12 mouse cellular contexts compared by ENCODE assay signal in genomic region chr11:114218732-114219506, GRCm38 (mm10).
DNase-seq lines count a peak whose midpoint lies in the region; ATAC-seq lines count a peak whose summit lies in the region.
"Had no signal": no experiment of that assay in that cellular context is flagged by ENCODE, and none has a peak within 500 bp of the region (broad histone marks: within the 10 kb centered on the region; RNA-seq: fewer than 3 reads in every experiment).

No protein-coding gene starts in this region.

- no peak for ATAC-seq in heart, embryonic 11.5 days (replicated peaks; ENCODE audit: insufficient number of reproducible peaks, low FRiP score, low TSS enrichment)
- no peak for ATAC-seq in hindbrain, embryonic 14.5 days (ENCODE audit: low FRiP score)
- ATAC-seq in frontal cortex, adult (ENCODE audit: low TSS enrichment), result no peak
- ATAC-seq: CD4-positive, CD25-positive, alpha-beta regulatory T cell, adult 4 months; forebrain, embryonic 15.5 days; intestine, postnatal 0 days had no signal

- no peak overlapping the region for H3K9ac ChIP-seq in heart, embryonic 11.5 days (ENCODE audit: low read depth, low read length)
- H3K9ac ChIP-seq in hindbrain, embryonic 14.5 days, result no peak overlapping the region
- H3K9ac ChIP-seq: forebrain, embryonic 15.5 days had no signal

- no peaks in the 10 kb centered on the region for H3K27me3 ChIP-seq in heart, embryonic 11.5 days (ENCODE audit: control insufficient read depth, insufficient read depth, low read length)
- H3K27me3 ChIP-seq in hindbrain, embryonic 14.5 days (ENCODE audit: control insufficient read depth, insufficient read depth, low read length), result no peaks in the 10 kb centered on the region
- H3K27me3 ChIP-seq: forebrain, embryonic 15.5 days had no signal

- intact Hi-C loops in heart, postnatal 25 days (cut with DNase I), result no loop called here

- no peaks in the 10 kb centered on the region for H3K36me3 ChIP-seq in heart, embryonic 11.5 days (ENCODE audit: control insufficient read depth, insufficient read depth, low read length)
- no peaks in the 10 kb centered on the region for H3K36me3 ChIP-seq in hindbrain, embryonic 14.5 days (replicated peaks; ENCODE audit: control insufficient read depth, insufficient read depth)
- H3K36me3 ChIP-seq: forebrain, embryonic 15.5 days had no signal

- H3K4me2 ChIP-seq in heart, embryonic 11.5 days, result peak overlapping the region; percentile 33
- no peak overlapping the region for H3K4me2 ChIP-seq in hindbrain, embryonic 14.5 days (replicated peaks)
- H3K4me2 ChIP-seq: forebrain, embryonic 15.5 days had no signal

- peak overlapping the region; percentile 47; the same call in 1 of the 2 replicates for H3K27ac ChIP-seq in heart, embryonic 11.5 days (ENCODE audit: low read depth, low read length)
- peak overlapping the region; percentile 51; the same call in 1 of the 2 replicates for H3K27ac ChIP-seq in hindbrain, embryonic 14.5 days
- H3K27ac ChIP-seq: forebrain, embryonic 15.5 days; stomach, postnatal 0 days had no signal

- peaks cover 6% of the 10 kb centered on the region for H3K9me3 ChIP-seq in heart, embryonic 11.5 days (replicated peaks; ENCODE audit: control insufficient read depth, low read length)
- no peaks in the 10 kb centered on the region for H3K9me3 ChIP-seq in hindbrain, embryonic 14.5 days (ENCODE audit: control insufficient read depth, low read length)
- H3K9me3 ChIP-seq: forebrain, embryonic 15.5 days had no signal

- no peak overlapping the region for H3K4me3 ChIP-seq in heart, embryonic 11.5 days (ENCODE audit: low read depth, low read length)
- H3K4me3 ChIP-seq in hindbrain, embryonic 14.5 days (replicated peaks; ENCODE audit: low read length), result no peak overlapping the region
- H3K4me3 ChIP-seq: forebrain, embryonic 15.5 days had no signal

- 21% methylated on average over 9 of the region's 9 CpGs for WGBS in heart, embryonic 11.5 days (ENCODE audit: insufficient replicate concordance)
- 28% methylated on average over 9 of the region's 9 CpGs for WGBS in hindbrain, embryonic 14.5 days

- no peak for DNase-seq in heart, postnatal 25 days (ENCODE audit: low spot score)
- DNase-seq in right cerebral cortex, postnatal 4 days, result peak; percentile 29
- no peak for DNase-seq in right cerebral cortex, postnatal 14 days
- no peak for DNase-seq in hindbrain, embryonic 14.5 days (ENCODE audit: low spot score)
- peak; percentile 25 for DNase-seq in skeletal muscle tissue, adult 2 months (ENCODE audit: low read depth, low spot score)
- no peak for DNase-seq in cerebellum, postnatal 4 days (ENCODE audit: low spot score in 2 of 2)

- peaks cover 22% of the 10 kb centered on the region for H3K4me1 ChIP-seq in heart, embryonic 11.5 days (ENCODE audit: control insufficient read depth, insufficient read depth, low read length)
- H3K4me1 ChIP-seq in hindbrain, embryonic 14.5 days (replicated peaks; ENCODE audit: control insufficient read depth, insufficient read depth, low read length), result peaks cover 32% of the 10 kb centered on the region

Comparison
In these comparisons a context has a peak if more than half of its experiments do, and no peak if none do; other contexts are left out.
1. DNase-seq: peak in right cerebral cortex, postnatal 4 days (single experiment) and skeletal muscle tissue, adult 2 months (single experiment); none in heart, postnatal 25 days (single experiment), right cerebral cortex, postnatal 14 days (single experiment), hindbrain, embryonic 14.5 days (single experiment) and cerebellum, postnatal 4 days (0 of 2).